Mouse (Mus musculus) heart, embryonic 10.5 days (tissue): ENCODE results near the gene Eps8l3. TPM values are rescaled to one million over a fixed set of nuclear protein-coding genes. Genes with fewer than 3 reads are reported as not detected.

Experiments used
- DNase-seq: peaks from one replicate; pipeline ENCODE4 v3.0.0-alpha.2; 2017; ENCODE audit warnings: low spot score
- H3K27ac ChIP-seq: fragments of 300-500 bp; sonication (generic); 2 replicates; pipeline ENCODE4 v1.5.1; 2016; ENCODE audit warnings: mild to moderate bottlenecking
- H3K27me3 ChIP-seq: fragments of 300-500 bp; sonication (generic); 2 replicates; pipeline ENCODE4 v1.6.1; 2016; ENCODE audit warnings: mild to moderate bottlenecking; ENCODE audit not compliant: poor library complexity, insufficient read depth, severe bottlenecking
- H3K36me3 ChIP-seq: fragments of 300-500 bp; sonication (generic); 2 replicates; pipeline ENCODE4 v1.6.1; 2016; ENCODE audit warnings: mild to moderate bottlenecking, moderate library complexity
- H3K4me1 ChIP-seq: fragments of 300-500 bp; sonication (generic); 2 replicates; pipeline ENCODE4 v1.6.1; 2016; ENCODE audit warnings: mild to moderate bottlenecking
- H3K4me3 ChIP-seq: fragments of 300-500 bp; sonication (generic); 2 replicates; pipeline ENCODE4 v1.5.1; 2016; ENCODE audit warnings: mild to moderate bottlenecking, moderate library complexity
- H3K9me3 ChIP-seq: fragments of 300-500 bp; sonication (generic); 2 replicates; pipeline ENCODE4 v1.6.1; 2016; ENCODE audit warnings: mild to moderate bottlenecking, moderate library complexity
- WGBS: fragments of 180-500 bp; shearing (Covaris S2); methylation state at CpG from one replicate; pipeline ENCODE4 v1.1.7; 2016; 5-methylcytosine and 5-hydroxymethylcytosine counted together
- polyA plus RNA-seq: library from polyadenylated mRNA; unstranded; fragments of >200 nt; fragmentation: Nextera tagmentation; extraction: Ambion mirVana; gene quantifications from 2 replicates; pipeline ENCODE4 v1.2.1, GENCODE M21; 2016

Gene Eps8l3
- not detected in 2 replicates for polyA plus RNA-seq

- peaks cover 3% of the 10 kb centered on the region; the same call in 1 of the 2 replicates for H3K27me3 ChIP-seq
- H3K9me3 ChIP-seq = no peaks in the 10 kb centered on the region
- peaks cover 11% of the 10 kb centered on the region; the same call in 1 of the 2 replicates for H3K4me1 ChIP-seq
- DNase-seq = no peak
- H3K4me3 ChIP-seq = no peak within 1 kb of the TSS
- 80% methylated on average over 5 of the region's 5 CpGs for WGBS
- H3K36me3 ChIP-seq = no peaks in the 10 kb centered on the region
- peak within 1 kb of the TSS; percentile 16; the same call in 1 of the 2 replicates for H3K27ac ChIP-seq
Measured at GRCm38 (mm10) chr3:107877005-107877404, at the start of gene Eps8l3. TSS of gene Eps8l3 (plus strand) at chr3:107877229.

- no peaks in the 10 kb centered on the region for H3K36me3 ChIP-seq
- 77% methylated on average over 10 of the region's 10 CpGs for WGBS
- peaks cover 41% of the 10 kb centered on the region for H3K4me1 ChIP-seq
- peaks cover 12% of the 10 kb centered on the region; the same call in 1 of the 2 replicates for H3K27me3 ChIP-seq
- no peak overlapping the region for H3K27ac ChIP-seq
- H3K9me3 ChIP-seq = no peaks in the 10 kb centered on the region
- no peak overlapping the region for H3K4me3 ChIP-seq
- no peak for DNase-seq
Measured at GRCm38 (mm10) chr3:107827873-107828405, 49.1 kb upstream of the Eps8l3 start.

- 25% methylated on average over 5 of the region's 5 CpGs for WGBS
- H3K4me1 ChIP-seq = peaks cover 46% of the 10 kb centered on the region
- H3K27ac ChIP-seq = no peak overlapping the region; the same call in 1 of the 2 replicates
- H3K27me3 ChIP-seq = peaks cover 12% of the 10 kb centered on the region; the same call in 1 of the 2 replicates
- H3K9me3 ChIP-seq = no peaks in the 10 kb centered on the region
- no peak overlapping the region for H3K4me3 ChIP-seq
- no peak for DNase-seq
- H3K36me3 ChIP-seq = no peaks in the 10 kb centered on the region
Measured at GRCm38 (mm10) chr3:107828518-107828917, 48.5 kb upstream of the Eps8l3 start.

- Histone ChIP-seq H3K27me3 (peaks cover 12% of the 10 kb centered on the region; the same call in 1 of the 2 replicates), H3K4me3 (no peak overlapping the region)
Measured at GRCm38 (mm10) chr3:107828997-107829396, 48.0 kb upstream of the Eps8l3 start.

GRCm38 (mm10) chr3:107829625-107830024 is 47.4 kb upstream of the Eps8l3 start:
- no peak overlapping the region for H3K4me3 ChIP-seq
- H3K4me1 ChIP-seq = peaks cover 52% of the 10 kb centered on the region
- 57% methylated on average over 14 of the region's 14 CpGs for WGBS
- no peak overlapping the region for H3K27ac ChIP-seq
- H3K9me3 ChIP-seq = no peaks in the 10 kb centered on the region
- no peaks in the 10 kb centered on the region for H3K36me3 ChIP-seq
- DNase-seq = no peak
- H3K27me3 ChIP-seq = peaks cover 12% of the 10 kb centered on the region; the same call in 1 of the 2 replicates

More at GRCm38 (mm10) chr3:107828997-107829396, 48.0 kb upstream of the Eps8l3 start:
- H3K4me1 ChIP-seq = peaks cover 50% of the 10 kb centered on the region
- H3K27ac ChIP-seq = no peak overlapping the region
- no peaks in the 10 kb centered on the region for H3K9me3 ChIP-seq
- no peaks in the 10 kb centered on the region for H3K36me3 ChIP-seq
- 80% methylated on average over 4 of the region's 4 CpGs for WGBS
- no peak for DNase-seq

GRCm38 (mm10) chr3:107831875-107832554 is 45.0 kb upstream of the Eps8l3 start:
- H3K27me3 ChIP-seq = peaks cover 12% of the 10 kb centered on the region; the same call in 1 of the 2 replicates
- no peaks in the 10 kb centered on the region for H3K36me3 ChIP-seq
- WGBS = 68% methylated on average over 10 of the region's 10 CpGs
- peak overlapping the region; percentile 37; the same call in 1 of the 2 replicates for H3K27ac ChIP-seq
- H3K9me3 ChIP-seq = no peaks in the 10 kb centered on the region
- peaks cover 52% of the 10 kb centered on the region for H3K4me1 ChIP-seq
- no peak overlapping the region for H3K4me3 ChIP-seq
- DNase-seq = no peak

- Histone ChIP-seq H3K27ac (0 out of 2 replicates have a peak overlapping the region, but pooled peaks have one; percentile 37), H3K27me3 (peaks cover 12% of the 10 kb centered on the region; the same call in 1 of the 2 replicates), H3K4me3 (no peak overlapping the region), H3K36me3 (no peaks in the 10 kb centered on the region), H3K9me3 (no peaks in the 10 kb centered on the region), H3K4me1 (peaks cover 52% of the 10 kb centered on the region)
- no peak for DNase-seq
- 54% methylated on average over 6 of the region's 6 CpGs for WGBS
Measured at GRCm38 (mm10) chr3:107832645-107833044, 44.4 kb upstream of the Eps8l3 start.

- no peak overlapping the region for H3K27ac ChIP-seq
- H3K9me3 ChIP-seq = no peaks in the 10 kb centered on the region
- DNase-seq = no peak
- H3K4me3 ChIP-seq = no peak overlapping the region
- H3K27me3 ChIP-seq = peaks cover 12% of the 10 kb centered on the region; the same call in 1 of the 2 replicates
- peaks cover 45% of the 10 kb centered on the region for H3K4me1 ChIP-seq
- H3K36me3 ChIP-seq = no peaks in the 10 kb centered on the region
- WGBS = 76% methylated on average over 1 of the region's 1 CpGs
Measured at GRCm38 (mm10) chr3:107833370-107833769, 43.7 kb upstream of the Eps8l3 start.

GRCm38 (mm10) chr3:107833872-107834341 is 43.1 kb upstream of the Eps8l3 start:
- H3K36me3 ChIP-seq = no peaks in the 10 kb centered on the region
- WGBS = 34% methylated on average over 4 of the region's 4 CpGs
- no peak overlapping the region for H3K4me3 ChIP-seq
- no peak overlapping the region for H3K27ac ChIP-seq
- peaks cover 8% of the 10 kb centered on the region; the same call in 1 of the 2 replicates for H3K27me3 ChIP-seq
- DNase-seq = no peak
- H3K9me3 ChIP-seq = no peaks in the 10 kb centered on the region
- peaks cover 40% of the 10 kb centered on the region for H3K4me1 ChIP-seq

- DNase-seq = no peak
- Histone ChIP-seq H3K27me3 (no peaks in the 10 kb centered on the region), H3K9me3 (no peaks in the 10 kb centered on the region), H3K4me1 (peaks cover 31% of the 10 kb centered on the region), H3K4me3 (no peak overlapping the region), H3K36me3 (no peaks in the 10 kb centered on the region), H3K27ac (no peak overlapping the region)
- 92% methylated on average over 5 of the region's 5 CpGs for WGBS
Measured at GRCm38 (mm10) chr3:107835301-107835700, 41.7 kb upstream of the Eps8l3 start.

- Histone ChIP-seq H3K4me3 (no peak overlapping the region), H3K36me3 (no peaks in the 10 kb centered on the region), H3K27me3 (0 out of 2 replicates have a peak, but pooled peaks cover 4% of the 10 kb centered on the region), H3K9me3 (no peaks in the 10 kb centered on the region), H3K4me1 (peaks cover 8% of the 10 kb centered on the region), H3K27ac (no peak overlapping the region)
- WGBS = 86% methylated on average over 5 of the region's 5 CpGs
- no peak for DNase-seq
Measured at GRCm38 (mm10) chr3:107839855-107840254, 37.2 kb upstream of the Eps8l3 start.

GRCm38 (mm10) chr3:107840855-107841254 is 36.2 kb upstream of the Eps8l3 start:
- H3K27ac ChIP-seq = no peak overlapping the region

GRCm38 (mm10) chr3:107841370-107841769 is 35.7 kb upstream of the Eps8l3 start:
- Histone ChIP-seq H3K27me3 (0 out of 2 replicates have a peak, but pooled peaks cover 4% of the 10 kb centered on the region), H3K9me3 (no peaks in the 10 kb centered on the region), H3K27ac (no peak overlapping the region), H3K4me3 (no peak overlapping the region), H3K36me3 (no peaks in the 10 kb centered on the region), H3K4me1 (peaks cover 8% of the 10 kb centered on the region)
- 81% methylated on average over 7 of the region's 7 CpGs for WGBS
- DNase-seq = no peak

More at GRCm38 (mm10) chr3:107840855-107841254, 36.2 kb upstream of the Eps8l3 start:
- DNase-seq = no peak
- 83% methylated on average over 7 of the region's 7 CpGs for WGBS
- Histone ChIP-seq H3K9me3 (no peaks in the 10 kb centered on the region), H3K27me3 (0 out of 2 replicates have a peak, but pooled peaks cover 4% of the 10 kb centered on the region), H3K4me1 (peaks cover 8% of the 10 kb centered on the region), H3K36me3 (no peaks in the 10 kb centered on the region), H3K4me3 (no peak overlapping the region)
